Mouse (Mus musculus) forebrain, embryonic 16.5 days (tissue): ENCODE measurements around the gene Clec18a. TPM values are rescaled to one million over a fixed set of nuclear protein-coding genes. Genes with fewer than 3 reads are reported as not detected.

Experiments used
- ATAC-seq: fragments of 200-750 bp; cut with Nextera tagmentation; 2 replicates; pipeline ENCODE4 v1.8.0; 2017; ENCODE audit warnings: mild to moderate bottlenecking, moderate library complexity
- H3K27ac ChIP-seq: fragments of 300-500 bp; sonication (generic); 2 replicates; pipeline ENCODE4 v1.5.1; 2014; ENCODE audit warnings: low read length, control low read depth
- H3K27me3 ChIP-seq: fragments of 300-500 bp; sonication (generic); replicated peaks from 2 replicates; pipeline ENCODE4 v1.6.1; 2014; ENCODE audit warnings: low read length; ENCODE audit not compliant: control insufficient read depth, insufficient read depth
- H3K36me3 ChIP-seq: fragments of 300-500 bp; sonication (generic); 2 replicates; pipeline ENCODE4 v1.6.1; 2014; ENCODE audit not compliant: control insufficient read depth, insufficient read depth
- H3K4me1 ChIP-seq: fragments of 300-500 bp; sonication (generic); replicated peaks from 2 replicates; pipeline ENCODE4 v1.6.1; 2014; ENCODE audit warnings: low read length; ENCODE audit not compliant: control insufficient read depth, insufficient read depth
- H3K4me2 ChIP-seq: fragments of 300-500 bp; sonication (generic); 2 replicates; pipeline ENCODE4 v1.6.1; 2014; ENCODE audit warnings: mild to moderate bottlenecking, low read length, control low read depth
- H3K4me3 ChIP-seq: fragments of 300-500 bp; sonication (generic); replicated peaks from 2 replicates; pipeline ENCODE4 v1.5.1; 2014; ENCODE audit warnings: mild to moderate bottlenecking, low read length, control low read depth
- H3K9ac ChIP-seq: fragments of 300-500 bp; sonication (generic); replicated peaks from 2 replicates; pipeline ENCODE4 v1.6.1; 2014; ENCODE audit warnings: low read depth, low read length, control low read depth
- H3K9me3 ChIP-seq: fragments of 300-500 bp; sonication (generic); 2 replicates; pipeline ENCODE4 v1.6.1; 2016; ENCODE audit warnings: low read length; ENCODE audit not compliant: control insufficient read depth
- WGBS: fragments of 180-500 bp; shearing (Covaris S2); extraction: QIAGEN DNeasy Blood & Tissue Kit; methylation state at CpG from one replicate; pipeline ENCODE4 v1.1.7; 2014; 5-methylcytosine and 5-hydroxymethylcytosine counted together
- polyA plus RNA-seq: library from polyadenylated mRNA; unstranded; fragments of >200 nt; fragmentation: Nextera tagmentation; extraction: Ambion mirVana; gene quantifications from 2 replicates; pipeline ENCODE4 v1.2.1, GENCODE M21; 2015

Gene Clec18a
- polyA plus RNA-seq, 1 experiment from 2014 or later: 0.28 TPM

DNA sequence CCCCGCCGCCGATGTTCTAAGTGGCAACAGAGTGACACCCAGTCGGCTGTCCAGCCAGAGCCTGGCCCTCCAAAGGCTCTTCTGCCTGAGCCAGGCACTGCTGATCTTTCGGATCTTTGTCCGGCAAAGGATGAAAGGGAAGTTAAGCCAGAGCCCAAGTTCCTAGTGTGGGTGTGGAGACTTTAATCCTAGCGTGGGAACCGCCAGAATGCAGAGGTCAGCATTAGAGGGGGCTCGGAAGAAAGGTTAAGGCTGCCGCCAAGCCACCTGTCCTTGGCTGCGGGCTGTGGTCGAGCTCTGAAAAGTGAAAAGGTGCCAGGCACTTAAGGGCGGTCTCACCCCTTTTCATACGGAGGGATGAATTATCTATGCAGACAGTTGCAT lies 30.5 kb downstream of the Clec18a start:
- Histone ChIP-seq H3K27me3 (no peaks in the 10 kb centered on the region), H3K4me1 (peaks cover 25% of the 10 kb centered on the region), H3K4me2 (peak overlapping the region; percentile 79), H3K9ac (peak overlapping the region; percentile 80), H3K9me3 (no peaks in the 10 kb centered on the region), H3K4me3 (peak overlapping the region; percentile 78), H3K36me3 (no peaks in the 10 kb centered on the region), H3K27ac (peak overlapping the region; percentile 90)
- ATAC-seq: no peak
- WGBS: 1% methylated on average over 14 of the region's 14 CpGs

DNA sequence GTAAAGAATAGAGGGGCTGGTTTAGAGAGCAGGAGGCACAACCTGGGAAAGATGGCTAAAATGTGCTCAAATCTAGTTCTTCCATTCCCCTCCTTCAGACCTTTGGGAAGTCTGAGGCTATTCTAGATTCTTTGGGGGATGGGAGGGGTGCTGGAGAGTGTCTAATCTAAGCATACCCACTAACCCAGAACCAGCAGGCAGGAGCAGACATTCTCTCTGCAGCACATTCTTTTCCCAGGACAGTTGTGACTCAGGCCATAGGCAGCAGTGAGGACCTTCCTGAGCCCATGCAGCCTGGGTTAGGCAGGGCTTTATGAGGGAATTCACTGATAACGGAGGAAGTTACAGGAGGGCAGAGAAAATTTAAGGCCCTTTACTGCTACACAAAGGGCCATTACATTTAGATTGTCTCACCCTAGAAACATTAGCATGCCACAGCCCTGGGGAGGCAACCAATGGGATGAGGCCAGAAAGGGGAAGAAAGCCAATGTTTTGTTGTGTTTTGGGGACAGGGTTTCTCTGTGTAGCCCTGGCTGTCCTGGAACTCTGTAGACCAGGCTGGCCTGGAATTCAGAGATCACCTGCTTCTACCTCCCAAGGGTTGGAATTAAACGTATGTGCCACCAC lies 33.2 kb downstream of the Clec18a start:
- WGBS: 64% methylated on average over 2 of the region's 2 CpGs
- Histone ChIP-seq H3K4me2 (no peak overlapping the region), H3K27ac (no peak overlapping the region), H3K9ac (no peak overlapping the region), H3K36me3 (peaks cover 4% of the 10 kb centered on the region; the same call in 1 of the 2 replicates), H3K9me3 (no peaks in the 10 kb centered on the region), H3K4me3 (no peak overlapping the region), H3K27me3 (no peaks in the 10 kb centered on the region), H3K4me1 (peaks cover 25% of the 10 kb centered on the region)
- ATAC-seq: no peak

DNA sequence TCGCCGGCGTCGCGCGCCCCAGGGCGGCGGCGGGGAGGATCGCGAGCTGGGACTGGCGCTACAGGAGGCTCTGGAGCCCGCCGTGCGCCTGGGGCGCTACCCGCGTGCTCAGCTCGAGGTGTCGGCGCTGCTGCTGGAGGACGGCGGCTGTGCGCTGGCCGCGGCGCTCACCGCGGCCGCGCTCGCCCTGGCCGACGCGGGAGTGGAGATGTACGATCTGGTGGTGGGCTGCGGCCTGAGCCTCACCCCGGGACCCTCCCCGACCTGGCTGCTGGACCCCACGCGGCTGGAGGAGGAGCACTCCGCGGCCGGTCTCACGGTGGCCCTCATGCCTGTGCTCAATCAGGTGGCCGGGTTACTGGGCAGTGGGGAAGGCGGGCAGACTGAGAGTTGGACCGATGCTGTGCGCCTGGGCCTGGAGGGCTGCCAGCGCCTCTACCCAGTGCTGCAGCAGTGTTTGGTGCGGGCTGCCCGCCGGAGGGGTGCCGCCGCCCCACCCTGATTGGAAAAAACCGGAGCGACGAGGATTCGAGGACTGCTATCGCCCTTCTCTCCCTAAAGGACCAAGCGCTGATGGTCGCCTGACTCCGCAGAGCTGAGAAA lies 35.4 kb downstream of the Clec18a start:
- Histone ChIP-seq H3K27me3 (no peaks in the 10 kb centered on the region), H3K4me3 (peak overlapping the region; percentile 76), H3K4me1 (peaks cover 22% of the 10 kb centered on the region), H3K9ac (peak overlapping the region; percentile 74), H3K4me2 (peak overlapping the region; percentile 98), H3K9me3 (no peaks in the 10 kb centered on the region), H3K27ac (peak overlapping the region; percentile 58), H3K36me3 (peaks cover 16% of the 10 kb centered on the region)
- peak; percentile 63 for ATAC-seq
- WGBS: under 1% methylated on average over 49 of the region's 63 CpGs

DNA sequence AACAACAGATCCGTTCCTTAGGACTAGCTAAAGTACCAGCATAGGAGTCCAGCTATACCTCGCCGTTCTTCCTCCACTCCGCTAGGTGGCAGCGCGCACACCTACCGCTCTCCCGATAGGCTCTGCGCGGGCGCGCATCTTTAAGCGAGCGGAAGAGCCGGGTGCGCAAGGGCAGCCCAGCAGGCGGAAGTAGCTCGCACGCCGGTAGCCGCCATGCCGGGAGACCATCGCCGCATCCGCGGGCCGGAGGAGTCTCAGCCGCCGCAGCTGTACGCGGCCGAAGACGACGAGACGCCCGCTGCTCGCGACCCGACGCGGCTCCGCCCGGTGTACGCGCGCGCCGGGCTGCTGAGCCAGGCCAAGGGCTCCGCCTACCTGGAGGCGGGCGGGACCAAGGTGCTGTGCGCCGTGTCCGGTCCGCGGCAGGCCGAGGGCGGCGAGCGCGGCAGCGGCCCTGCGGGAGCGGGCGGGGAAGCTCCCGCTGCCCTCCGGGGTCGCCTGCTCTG lies 36.0 kb downstream of the Clec18a start, which contains the start of gene Exosc6:
Gene Exosc6, plus strand, starts transcription at position 182 of the 506 bp plus-strand sequence.
- Histone ChIP-seq H3K27ac (peak within 1 kb of the TSS; percentile 58), H3K4me3 (peak within 1 kb of the TSS; percentile 76), H3K9ac (peak within 1 kb of the TSS; percentile 74), H3K36me3 (peaks cover 18% of the 10 kb centered on the region), H3K4me1 (peaks cover 18% of the 10 kb centered on the region), H3K27me3 (no peaks in the 10 kb centered on the region), H3K4me2 (peak within 1 kb of the TSS; percentile 98), H3K9me3 (no peaks in the 10 kb centered on the region)
- WGBS: under 1% methylated on average over 49 of the region's 68 CpGs
- ATAC-seq: peak; percentile 98

DNA sequence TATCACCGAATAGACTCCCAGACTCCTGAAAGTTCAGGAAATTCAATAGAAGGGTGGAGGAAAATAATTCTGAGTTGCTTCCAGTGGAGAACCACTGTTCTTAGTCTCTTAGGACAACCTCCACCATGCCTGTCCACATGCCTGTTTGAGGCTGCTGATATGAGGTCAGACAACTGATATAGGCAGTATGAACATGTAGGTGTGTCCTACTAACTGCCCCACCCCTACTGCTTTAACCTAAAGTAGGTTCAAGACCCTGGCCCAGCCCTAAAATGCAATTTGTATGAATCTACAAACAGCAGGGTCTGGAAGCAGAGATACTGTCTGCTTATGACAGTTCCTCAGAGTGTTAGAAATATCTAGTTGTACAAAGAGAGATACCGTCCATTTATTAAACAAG lies 36.6 kb downstream of the Clec18a start:
- Histone ChIP-seq H3K4me1 (peaks cover 15% of the 10 kb centered on the region), H3K27ac (no peak overlapping the region), H3K36me3 (peaks cover 20% of the 10 kb centered on the region), H3K9ac (no peak overlapping the region), H3K27me3 (no peaks in the 10 kb centered on the region), H3K4me3 (no peak overlapping the region), H3K9me3 (no peaks in the 10 kb centered on the region), H3K4me2 (no peak overlapping the region)
- 62% methylated on average over 2 of the region's 2 CpGs for WGBS
- ATAC-seq: peak; percentile 8; the same call in 1 of the 2 replicates

DNA sequence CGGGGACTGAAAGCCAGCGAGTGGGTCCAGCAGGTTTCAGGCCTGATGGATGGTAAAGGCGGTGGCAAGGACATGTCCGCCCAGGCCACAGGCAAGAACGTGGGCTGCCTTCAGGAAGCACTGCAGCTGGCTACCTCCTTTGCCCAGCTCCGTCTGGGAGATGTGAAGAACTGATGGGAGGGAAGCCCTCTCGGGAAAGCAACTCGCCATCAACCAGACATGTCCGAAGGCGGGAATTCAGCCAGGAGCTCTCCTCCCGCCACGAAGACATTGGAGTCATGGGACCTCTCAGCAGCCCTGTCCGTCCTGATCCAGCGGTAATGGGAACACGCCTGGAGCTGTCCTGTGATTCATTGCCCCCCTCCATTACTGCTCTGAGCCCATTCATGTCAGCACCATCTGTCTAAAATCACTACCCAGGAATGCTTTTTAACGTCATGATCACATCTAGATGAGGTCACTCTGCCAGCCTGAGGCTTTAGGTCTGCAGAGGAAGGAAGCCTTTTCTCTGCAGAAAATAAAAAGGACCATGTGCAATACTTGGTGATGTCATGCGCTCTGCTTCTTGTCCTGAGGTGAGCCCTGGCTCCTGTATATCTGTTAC lies 37.1 kb downstream of the Clec18a start:
- ATAC-seq: no peak
- Histone ChIP-seq H3K27ac (no peak overlapping the region), H3K4me2 (no peak overlapping the region), H3K4me1 (peaks cover 15% of the 10 kb centered on the region), H3K36me3 (peaks cover 25% of the 10 kb centered on the region), H3K9me3 (no peaks in the 10 kb centered on the region), H3K9ac (no peak overlapping the region), H3K4me3 (no peak overlapping the region), H3K27me3 (no peaks in the 10 kb centered on the region)
- 90% methylated on average over 17 of the region's 17 CpGs for WGBS

DNA sequence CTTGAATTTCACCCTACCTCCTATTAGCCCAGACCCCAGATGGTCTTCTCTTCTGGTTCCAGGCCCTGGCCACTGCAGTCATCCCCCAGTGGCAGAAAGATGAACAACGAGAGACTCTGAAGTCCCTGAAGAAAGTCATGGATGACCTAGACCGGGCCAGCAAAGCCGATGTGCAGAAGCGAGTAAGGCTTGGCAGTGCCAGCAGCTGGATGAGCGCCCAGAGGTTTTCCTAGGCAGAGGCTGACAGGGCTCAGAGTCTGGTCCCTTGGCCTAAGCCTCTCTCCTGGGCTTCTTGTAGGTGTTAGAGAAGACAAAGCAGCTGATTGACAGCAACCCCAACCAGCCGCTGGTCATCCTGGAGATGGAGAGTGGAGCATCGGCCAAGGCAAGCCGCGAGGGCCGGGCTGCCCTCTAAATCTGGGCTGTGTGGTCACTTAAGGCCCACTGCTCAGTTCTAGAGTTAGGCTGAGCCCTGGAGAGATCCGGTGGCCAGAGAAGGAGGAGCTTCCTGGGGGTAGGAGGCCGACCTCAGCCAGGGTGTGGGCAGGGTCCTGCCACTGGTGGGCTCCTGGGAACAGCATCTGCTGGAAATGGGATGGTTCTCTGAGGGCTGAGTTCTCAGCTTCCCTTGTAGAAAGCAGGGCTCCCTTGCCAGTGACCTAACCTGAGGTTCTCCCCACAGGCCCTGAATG lies 38.3 kb downstream of the Clec18a start:
- H3K9me3 ChIP-seq: no peaks in the 10 kb centered on the region
- no peak overlapping the region for H3K27ac ChIP-seq
- no peak for ATAC-seq
- H3K9ac ChIP-seq: no peak overlapping the region
- no peak overlapping the region for H3K4me3 ChIP-seq
- 94% methylated on average over 12 of the region's 12 CpGs for whole genome bisulfite sequencing
- H3K4me1 ChIP-seq: peaks cover 15% of the 10 kb centered on the region
- peaks cover 36% of the 10 kb centered on the region for H3K36me3 ChIP-seq
- no peaks in the 10 kb centered on the region for H3K27me3 ChIP-seq
- H3K4me2 ChIP-seq: no peak overlapping the region

DNA sequence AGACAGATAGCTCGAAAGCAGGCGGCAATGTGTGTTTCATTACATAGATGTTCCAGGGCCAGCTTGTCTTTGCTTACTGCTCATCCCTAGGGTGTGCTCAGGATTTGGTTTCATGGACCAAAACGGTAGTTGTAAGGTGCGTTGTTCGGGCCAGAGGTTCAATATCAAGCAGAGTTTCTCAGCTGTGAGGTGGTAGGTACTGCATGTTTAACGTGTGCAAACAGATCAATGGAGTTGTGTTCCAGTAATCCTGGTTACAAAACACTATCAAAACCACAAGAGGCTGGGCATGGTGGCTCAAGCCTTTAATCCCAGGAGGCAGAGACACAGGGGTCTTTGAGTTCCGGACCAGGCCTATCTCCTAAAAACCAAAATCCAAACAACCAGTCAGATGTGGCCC lies 43.1 kb downstream of the Clec18a start:
- ATAC-seq: no peak
- Histone ChIP-seq H3K4me2 (no peak overlapping the region), H3K27me3 (no peaks in the 10 kb centered on the region), H3K9me3 (no peaks in the 10 kb centered on the region), H3K4me3 (no peak overlapping the region), H3K36me3 (peaks cover 76% of the 10 kb centered on the region), H3K27ac (no peak overlapping the region), H3K4me1 (no peaks in the 10 kb centered on the region), H3K9ac (no peak overlapping the region)
- WGBS: 96% methylated on average over 7 of the region's 7 CpGs

DNA sequence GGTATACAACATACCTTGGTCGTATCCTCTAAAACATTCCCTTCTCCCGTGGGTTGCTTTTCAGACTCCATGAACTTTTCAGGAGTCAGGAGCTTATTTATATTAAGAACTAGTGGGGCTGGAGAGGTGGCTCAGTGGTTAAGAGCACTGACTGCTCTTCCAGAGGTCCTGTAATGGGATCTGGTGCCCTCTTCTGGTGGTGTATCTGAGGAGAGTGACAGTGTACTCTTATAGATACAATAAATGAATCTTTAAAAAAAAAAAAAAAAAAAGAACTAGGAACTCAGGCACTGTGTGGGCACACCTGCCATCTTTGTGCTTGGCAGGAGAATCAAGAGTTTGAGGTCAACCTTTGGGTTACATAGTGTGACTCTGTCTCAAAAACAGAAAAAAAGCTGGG lies 43.5 kb downstream of the Clec18a start:
- no peak overlapping the region for H3K9ac ChIP-seq
- H3K9me3 ChIP-seq: no peaks in the 10 kb centered on the region
- 99% methylated on average over 2 of the region's 2 CpGs for WGBS
- peaks cover 76% of the 10 kb centered on the region for H3K36me3 ChIP-seq
- no peak for ATAC-seq
- no peak overlapping the region for H3K27ac ChIP-seq
- H3K27me3 ChIP-seq: no peaks in the 10 kb centered on the region
- no peak overlapping the region for H3K4me2 ChIP-seq
- H3K4me1 ChIP-seq: no peaks in the 10 kb centered on the region
- no peak overlapping the region for H3K4me3 ChIP-seq
